Mouse (Mus musculus): Measurements from ENCODE around the gene Crybb1. TPM values are rescaled to one million over a fixed set of nuclear protein-coding genes. Genes with fewer than 3 reads are reported as not detected.

The Crybb1 gene
- polyA plus RNA-seq, 1 experiment from 2014 or later, result 0.42 TPM

DNA sequence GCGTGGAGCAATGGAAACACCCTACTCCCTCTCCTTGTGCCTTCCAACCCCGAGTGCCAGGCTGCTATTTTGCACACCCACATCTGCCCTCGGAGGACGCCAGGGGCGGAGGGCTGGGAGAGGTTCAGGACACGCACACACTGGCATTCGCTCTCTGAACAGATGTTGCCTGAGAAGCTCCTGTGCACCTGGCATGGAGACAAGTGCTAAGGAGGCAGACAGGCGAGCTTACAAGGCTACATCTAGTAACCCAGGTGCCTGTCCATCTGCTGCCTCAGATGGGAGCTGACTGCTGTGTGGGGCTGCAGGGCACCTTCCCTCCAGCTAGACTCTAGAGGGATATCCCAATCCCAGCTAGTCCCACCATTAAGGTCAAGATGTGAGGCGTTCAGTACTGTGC lies 842 bp downstream of the Crybb1 start:
- WGBS, result 81% methylated on average over 9 of the region's 9 CpGs
- H3K4me1 ChIP-seq (replicated peaks), result peaks cover 11% of the 10 kb centered on the region
- H3K27ac ChIP-seq, result no peak overlapping the region
- no peak for DNase-seq (ENCODE audit: low spot score)
- H3K27me3 ChIP-seq (ENCODE audit: insufficient read depth, poor library complexity, severe bottlenecking), result peaks cover 12% of the 10 kb centered on the region; the same call in 1 of the 2 replicates
- H3K36me3 ChIP-seq, result no peaks in the 10 kb centered on the region
- no peaks in the 10 kb centered on the region for H3K9me3 ChIP-seq
- no peak overlapping the region for H3K4me3 ChIP-seq

DNA sequence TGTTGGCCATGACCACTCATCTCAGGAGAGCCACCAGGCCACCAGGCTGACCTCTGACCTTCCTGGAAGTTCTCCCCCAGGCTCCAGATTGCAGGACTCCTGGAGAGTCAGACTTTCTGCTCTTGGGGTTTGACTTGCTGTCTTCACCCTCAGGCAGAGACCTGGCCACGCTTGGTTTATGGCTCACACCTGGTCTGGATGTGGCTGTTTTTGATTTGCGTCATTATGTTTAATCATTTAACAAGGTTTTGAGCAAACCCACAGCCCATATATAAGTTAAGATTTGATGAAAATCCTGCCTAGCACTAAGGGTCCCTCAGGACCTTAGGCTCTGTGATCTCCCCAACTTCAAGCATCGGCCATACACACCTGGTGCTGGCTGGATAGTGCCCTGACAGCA lies 2.3 kb downstream of the Crybb1 start:
- Histone ChIP-seq H3K36me3 (no peaks in the 10 kb centered on the region), H3K27ac (no peak overlapping the region), H3K27me3 (ENCODE audit: insufficient read depth, poor library complexity, severe bottlenecking) (peaks cover 12% of the 10 kb centered on the region; the same call in 1 of the 2 replicates), H3K4me1 (replicated peaks) (peaks cover 6% of the 10 kb centered on the region), H3K9me3 (no peaks in the 10 kb centered on the region), H3K4me3 (no peak overlapping the region)
- DNase-seq (ENCODE audit: low spot score), result no peak
- WGBS, result 85% methylated on average over 3 of the region's 3 CpGs

DNA sequence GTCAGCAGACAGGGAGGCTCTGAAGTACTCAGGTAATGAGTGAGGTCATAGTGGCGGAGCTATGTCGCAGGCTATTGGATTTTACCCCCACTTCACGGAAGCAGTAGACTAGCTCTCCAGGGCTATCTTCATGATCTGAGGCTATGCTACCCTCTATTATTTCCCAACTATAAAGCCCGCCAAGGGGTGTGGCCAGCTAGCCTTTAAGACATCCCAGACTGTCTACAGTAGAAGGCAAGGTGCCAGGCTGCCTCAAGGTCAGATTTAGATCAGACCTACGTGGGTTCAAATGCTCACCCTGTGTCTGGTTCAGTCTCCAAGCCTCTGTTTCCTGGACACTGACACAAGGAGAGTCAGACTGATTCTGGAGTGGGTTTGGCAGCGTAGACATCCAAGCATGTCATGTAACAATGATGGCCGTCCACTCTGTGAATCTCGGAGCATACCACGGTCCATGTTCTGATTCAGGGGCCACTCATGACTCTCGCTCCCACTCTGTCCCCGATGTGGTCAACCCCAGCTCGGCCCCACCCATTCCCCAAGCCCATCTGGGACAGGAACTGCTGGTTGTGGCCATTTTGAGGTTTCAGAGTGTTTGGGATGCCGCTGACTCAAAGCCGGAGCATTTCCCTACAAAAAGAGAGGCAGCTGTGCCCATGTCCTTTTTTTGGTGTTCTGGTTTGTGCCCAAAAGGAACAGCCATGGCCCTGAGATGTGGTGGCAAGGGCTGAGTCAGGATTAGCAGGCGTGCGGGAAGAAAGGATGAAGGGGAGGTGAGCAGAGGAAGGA lies 4.4 kb downstream of the Crybb1 start:
- Histone ChIP-seq H3K4me1 (replicated peaks) (peaks cover under 1% of the 10 kb centered on the region; the same call in 1 of the 2 replicates), H3K9me3 (no peaks in the 10 kb centered on the region), H3K27ac (no peak overlapping the region), H3K4me3 (no peak overlapping the region), H3K36me3 (no peaks in the 10 kb centered on the region), H3K27me3 (ENCODE audit: insufficient read depth, poor library complexity, severe bottlenecking) (peaks cover 6% of the 10 kb centered on the region; the same call in 1 of the 2 replicates)
- no peak for DNase-seq (ENCODE audit: low spot score)
- 92% methylated on average over 16 of the region's 16 CpGs for WGBS

DNA sequence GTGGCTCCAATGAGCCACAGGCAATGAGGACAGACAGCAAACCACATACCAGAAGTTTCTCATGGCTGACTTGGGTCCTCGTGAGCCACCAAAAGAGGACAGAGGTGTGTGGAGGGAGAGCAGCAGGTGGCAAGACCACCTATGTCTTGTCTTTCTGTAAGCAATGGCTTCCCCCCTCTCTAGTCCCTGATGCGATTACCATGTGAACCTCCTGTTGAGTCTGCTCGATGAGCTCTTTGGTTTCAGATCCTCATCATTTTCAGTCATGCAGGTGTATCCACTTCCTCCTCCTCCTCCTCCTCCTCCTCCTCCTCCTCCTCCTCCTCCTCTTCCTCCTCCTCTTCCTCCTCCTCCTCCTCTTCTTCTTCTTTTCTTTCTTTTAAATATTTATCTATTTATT lies 5.2 kb downstream of the Crybb1 start:
- Histone ChIP-seq H3K4me3 (no peak overlapping the region), H3K4me1 (replicated peaks) (peaks cover 8% of the 10 kb centered on the region), H3K9me3 (no peaks in the 10 kb centered on the region), H3K36me3 (no peaks in the 10 kb centered on the region), H3K27ac (no peak overlapping the region), H3K27me3 (ENCODE audit: insufficient read depth, poor library complexity, severe bottlenecking) (peaks cover 8% of the 10 kb centered on the region; the same call in 1 of the 2 replicates)
- DNase-seq (ENCODE audit: low spot score), result no peak
- WGBS, result 72% methylated on average over 3 of the region's 3 CpGs

- Histone ChIP-seq H3K9me3 (no peaks in the 10 kb centered on the region), H3K27ac (no peak overlapping the region), H3K36me3 (no peaks in the 10 kb centered on the region), H3K4me3 (no peak overlapping the region), H3K27me3 (ENCODE audit: insufficient read depth, poor library complexity, severe bottlenecking) (peaks cover 40% of the 10 kb centered on the region), H3K4me1 (replicated peaks) (peaks cover 16% of the 10 kb centered on the region)
- DNase-seq (ENCODE audit: low spot score), result no peak
- WGBS, result 91% methylated on average over 7 of the region's 7 CpGs
These were observed 8.5 kb downstream of the Crybb1 start for GRCm38 (mm10) chr5:112264099-112264498.

DNA sequence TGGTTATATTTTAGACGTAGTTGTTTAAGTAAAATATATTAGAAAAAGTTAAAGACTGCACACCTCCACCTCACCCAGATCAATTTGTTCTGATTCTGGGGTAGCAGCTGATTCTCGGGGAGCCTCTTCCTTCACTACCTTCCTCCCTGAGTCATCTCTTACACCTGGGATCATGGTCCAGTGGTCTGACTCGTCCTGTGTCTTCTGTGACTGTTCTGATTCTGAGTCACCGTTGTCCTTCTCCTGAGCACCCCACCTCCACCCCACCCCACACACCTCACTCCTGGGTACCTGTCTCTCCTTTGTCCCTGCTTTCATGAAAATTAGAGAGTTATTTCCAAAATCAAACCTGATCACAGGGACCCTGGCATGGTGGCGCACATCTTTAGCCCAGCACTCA lies 9.5 kb downstream of the Crybb1 start:
- no peak for DNase-seq (ENCODE audit: low spot score)
- peaks cover 47% of the 10 kb centered on the region for H3K27me3 ChIP-seq (ENCODE audit: insufficient read depth, poor library complexity, severe bottlenecking)
- H3K9me3 ChIP-seq, result no peaks in the 10 kb centered on the region
- no peak overlapping the region for H3K4me3 ChIP-seq
- WGBS, result 85% methylated on average over 5 of the region's 5 CpGs
- no peaks in the 10 kb centered on the region for H3K36me3 ChIP-seq
- peak overlapping the region; percentile 51; the same call in 1 of the 2 replicates for H3K27ac ChIP-seq
- peaks cover 19% of the 10 kb centered on the region for H3K4me1 ChIP-seq (replicated peaks)

- Histone ChIP-seq H3K4me1 (replicated peaks) (peaks cover 23% of the 10 kb centered on the region), H3K4me3 (peak overlapping the region; percentile 26), H3K36me3 (no peaks in the 10 kb centered on the region), H3K9me3 (no peaks in the 10 kb centered on the region), H3K27me3 (ENCODE audit: insufficient read depth, poor library complexity, severe bottlenecking) (peaks cover 48% of the 10 kb centered on the region), H3K27ac (peak overlapping the region; percentile 51)
- peak; percentile 55 for DNase-seq (ENCODE audit: low spot score)
- 8% methylated on average over 10 of the region's 10 CpGs for WGBS
These were observed 9.9 kb downstream of the Crybb1 start for GRCm38 (mm10) chr5:112265515-112265914.

GRCm38 (mm10) chr5:112266011-112266777 lies 10.6 kb downstream of the Crybb1 start:
- Histone ChIP-seq H3K27me3 (ENCODE audit: insufficient read depth, poor library complexity, severe bottlenecking) (peaks cover 50% of the 10 kb centered on the region), H3K4me1 (replicated peaks) (peaks cover 30% of the 10 kb centered on the region), H3K9me3 (no peaks in the 10 kb centered on the region), H3K4me3 (peak overlapping the region; percentile 26; the same call in 1 of the 2 replicates), H3K36me3 (no peaks in the 10 kb centered on the region), H3K27ac (peak overlapping the region; percentile 51)
- DNase-seq (ENCODE audit: low spot score), result no peak
- 68% methylated on average over 9 of the region's 9 CpGs for WGBS

DNA sequence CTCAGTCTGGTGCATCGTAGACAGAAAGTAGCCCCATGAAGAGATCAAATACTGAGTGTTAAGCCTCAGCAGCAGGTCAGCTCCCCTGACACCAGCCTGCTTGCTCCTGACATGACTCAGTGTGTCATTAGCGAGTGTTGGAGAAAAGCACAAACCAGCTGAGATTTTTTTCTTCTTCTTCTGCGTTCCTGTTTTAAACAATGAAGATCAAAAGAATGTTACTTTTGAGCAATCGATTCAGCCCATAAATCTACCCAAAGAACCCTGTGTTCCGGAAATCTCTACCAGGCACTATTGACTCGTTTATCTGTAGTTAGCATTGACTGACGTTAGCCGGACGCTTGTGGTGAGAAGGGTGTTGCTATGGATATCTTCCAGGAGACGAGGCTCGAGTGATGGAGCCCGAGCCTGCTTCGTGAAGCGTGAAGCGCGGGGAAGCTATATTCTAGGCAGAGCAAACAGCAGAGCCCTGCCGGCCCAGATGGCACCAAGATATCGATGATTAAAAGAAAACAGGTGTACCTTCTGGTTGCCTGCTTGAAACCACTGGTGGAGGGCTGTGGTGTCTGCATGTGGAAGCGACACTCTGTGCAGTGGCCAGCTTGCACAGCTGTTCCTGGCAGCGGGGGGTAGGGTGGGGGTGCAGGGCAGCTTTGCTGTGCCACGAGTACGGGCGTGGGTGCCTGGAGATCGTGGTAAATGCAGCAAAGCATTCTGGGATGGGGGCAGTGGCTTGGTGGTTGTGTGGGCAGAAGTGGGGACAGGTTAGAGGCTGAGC lies 15.3 kb downstream of the Crybb1 start:
- Histone ChIP-seq H3K36me3 (no peaks in the 10 kb centered on the region), H3K27me3 (ENCODE audit: insufficient read depth, poor library complexity, severe bottlenecking) (peaks cover 58% of the 10 kb centered on the region), H3K4me3 (no peak overlapping the region), H3K27ac (peak overlapping the region; percentile 77), H3K4me1 (replicated peaks) (peaks cover 52% of the 10 kb centered on the region), H3K9me3 (no peaks in the 10 kb centered on the region)
- DNase-seq (ENCODE audit: low spot score), result no peak
- 50% methylated on average over 24 of the region's 24 CpGs for WGBS

GRCm38 (mm10) chr5:112272934-112273333 lies 17.3 kb downstream of the Crybb1 start:
- Histone ChIP-seq H3K4me3 (no peak overlapping the region), H3K27me3 (ENCODE audit: insufficient read depth, poor library complexity, severe bottlenecking) (peaks cover 39% of the 10 kb centered on the region), H3K36me3 (no peaks in the 10 kb centered on the region), H3K4me1 (replicated peaks) (peaks cover 67% of the 10 kb centered on the region), H3K27ac (peak overlapping the region; percentile 5; the same call in 1 of the 2 replicates), H3K9me3 (no peaks in the 10 kb centered on the region)
- 72% methylated on average over 2 of the region's 2 CpGs for WGBS
- no peak for DNase-seq (ENCODE audit: low spot score)

GRCm38 (mm10) chr5:112273746-112274463 lies 18.3 kb downstream of the Crybb1 start:
- Histone ChIP-seq H3K4me1 (replicated peaks) (peaks cover 75% of the 10 kb centered on the region), H3K27ac (no peak overlapping the region), H3K36me3 (no peaks in the 10 kb centered on the region), H3K9me3 (no peaks in the 10 kb centered on the region), H3K4me3 (no peak overlapping the region), H3K27me3 (ENCODE audit: insufficient read depth, poor library complexity, severe bottlenecking) (peaks cover 30% of the 10 kb centered on the region; the same call in 1 of the 2 replicates)
- no peak for DNase-seq (ENCODE audit: low spot score)
- WGBS, result 45% methylated on average over 2 of the region's 2 CpGs

Data from hindbrain, embryonic 10.5 days (tissue).